Mouse (Mus musculus): Measurements from ENCODE around the gene Gm8906.
"Not testable (repeated sequence)": the region's sequence is repeated elsewhere in the genome, so short reads cannot be mapped to it uniquely, and the experiment has no call there.

Gm8906 gene

DNA sequence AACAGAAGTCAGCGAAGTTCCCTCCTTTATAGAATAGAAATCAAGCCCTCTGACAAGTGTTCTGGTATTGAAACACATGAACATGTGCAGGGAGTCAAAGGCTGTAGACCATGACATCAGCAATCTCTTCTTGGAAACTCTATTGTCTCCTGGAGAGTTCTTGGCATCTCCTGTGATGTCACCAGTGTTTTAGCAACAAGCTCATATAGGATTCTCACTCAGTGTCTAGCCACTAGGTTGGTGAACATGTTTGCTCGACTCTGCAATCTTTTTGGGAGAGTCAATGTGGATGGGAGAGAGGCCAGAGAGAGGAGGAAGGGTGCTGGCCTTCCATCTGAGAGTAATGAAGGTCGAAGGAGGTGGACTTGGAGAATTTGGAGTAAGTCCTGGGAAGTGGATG, at the start of gene Gm8906:
Gm8906 (plus strand) TSS at position 301 of the 400 bp plus-strand sequence.
- DNase-seq, result not testable (repeated sequence)

All from kidney, postnatal 25 days (tissue).